ENCODE assay signal across 21 mouse cellular contexts in genomic region chr7:75282951-75283350, GRCm38 (mm10). TPM values are rescaled to one million over a fixed set of nuclear protein-coding genes. Genes with fewer than 3 reads are reported as not detected.
DNase-seq lines count a peak whose midpoint lies in the region; ATAC-seq and TF ChIP-seq lines count a peak whose summit lies in the region.
"Had no signal": no experiment of that assay in that cellular context is flagged by ENCODE, and none has a peak within 500 bp of the region (broad histone marks: within the 10 kb centered on the region; RNA-seq: fewer than 3 reads in every experiment).

No protein-coding gene starts in this region.

- H3K27ac ChIP-seq in hindbrain, embryonic 12.5 days: no peak overlapping the region
- H3K27ac ChIP-seq in kidney, embryonic 15.5 days: no peak overlapping the region
- no peak overlapping the region for H3K27ac ChIP-seq in forebrain, postnatal 0 days (ENCODE audit: low read depth, low read length)
- H3K27ac ChIP-seq: heart, adult 2 months; heart, embryonic 15.5 days; kidney, postnatal 0 days; stomach, embryonic 15.5 days had no signal

- H3K4me1 ChIP-seq in hindbrain, embryonic 12.5 days: 0 out of 2 replicates have a peak, but pooled peaks cover 5% of the 10 kb centered on the region
- 0 out of 2 replicates have a peak, but pooled peaks cover 11% of the 10 kb centered on the region for H3K4me1 ChIP-seq in kidney, embryonic 15.5 days
- 0 out of 2 replicates have a peak, but pooled peaks cover 4% of the 10 kb centered on the region for H3K4me1 ChIP-seq in forebrain, postnatal 0 days (ENCODE audit: insufficient read depth)
- H3K4me1 ChIP-seq: heart, embryonic 15.5 days had no signal

- H3K4me3 ChIP-seq in hindbrain, embryonic 12.5 days: no peak overlapping the region
- no peak overlapping the region for H3K4me3 ChIP-seq in kidney, embryonic 15.5 days (replicated peaks)
- no peak overlapping the region for H3K4me3 ChIP-seq in forebrain, postnatal 0 days (ENCODE audit: low read depth, low read length)
- H3K4me3 ChIP-seq: heart, adult 2 months; heart, embryonic 15.5 days; stomach, embryonic 15.5 days had no signal

- no peak for TF ChIP-seq CTCF in forebrain, postnatal 0 days (IDR thresholded peaks at IDR 0.05; ENCODE audit: low read depth)

- no peak overlapping the region for H3K9ac ChIP-seq in hindbrain, embryonic 12.5 days
- H3K9ac ChIP-seq in kidney, embryonic 15.5 days: no peak overlapping the region
- no peak overlapping the region for H3K9ac ChIP-seq in forebrain, postnatal 0 days
- H3K9ac ChIP-seq: heart, embryonic 15.5 days; stomach, embryonic 15.5 days had no signal

- no peaks in the 10 kb centered on the region for H3K27me3 ChIP-seq in hindbrain, embryonic 12.5 days
- H3K27me3 ChIP-seq in kidney, embryonic 15.5 days: no peaks in the 10 kb centered on the region
- H3K27me3 ChIP-seq in forebrain, postnatal 0 days (ENCODE audit: insufficient read depth, low read length): no peaks in the 10 kb centered on the region
- H3K27me3 ChIP-seq: heart, embryonic 15.5 days; stomach, embryonic 15.5 days had no signal

- peak; percentile 71 for DNase-seq in heart, adult 11 months
- DNase-seq in heart, adult 8-10 months (ENCODE audit: low spot score): no peak
- DNase-seq in right cerebral cortex, adult 18-20 months: peak; percentile 55
- no peak for DNase-seq in right cerebral cortex, postnatal 25 days
- peak; percentile 52 to 65 for DNase-seq in cerebellum, postnatal 10 days
- DNase-seq in forebrain, postnatal 0 days: no peak
- DNase-seq: gastrocnemius, postnatal 10 days; heart, adult 2 months; heart, postnatal 4 days; kidney, adult 11 months; left cerebral cortex, postnatal 4 days; liver; right cerebral cortex, postnatal 14 days had no signal

- no peaks in the 10 kb centered on the region for H3K9me3 ChIP-seq in hindbrain, embryonic 12.5 days (replicated peaks)
- H3K9me3 ChIP-seq in kidney, embryonic 15.5 days (replicated peaks): no peaks in the 10 kb centered on the region
- no peaks in the 10 kb centered on the region for H3K9me3 ChIP-seq in forebrain, postnatal 0 days (ENCODE audit: low read length)
- H3K9me3 ChIP-seq: heart, embryonic 15.5 days; stomach, embryonic 15.5 days had no signal

- WGBS in hindbrain, embryonic 12.5 days: 77% methylated on average over 3 of the region's 3 CpGs
- 69% methylated on average over 3 of the region's 3 CpGs for WGBS in kidney, embryonic 15.5 days
- 75% methylated on average over 3 of the region's 3 CpGs for WGBS in forebrain, postnatal 0 days

- ATAC-seq in hindbrain, embryonic 12.5 days (ENCODE audit: low FRiP score): no peak
- ATAC-seq in kidney, embryonic 15.5 days (replicated peaks; ENCODE audit: low FRiP score): no peak
- no peak for ATAC-seq in forebrain, postnatal 0 days
- ATAC-seq: hindbrain, embryonic 16.5 days; lung, postnatal 0 days had no signal

- no peak overlapping the region for H3K4me2 ChIP-seq in hindbrain, embryonic 12.5 days (replicated peaks)
- H3K4me2 ChIP-seq in kidney, embryonic 15.5 days: no peak overlapping the region
- no peak overlapping the region for H3K4me2 ChIP-seq in forebrain, postnatal 0 days (ENCODE audit: low read depth)
- H3K4me2 ChIP-seq: heart, embryonic 15.5 days; midbrain, embryonic 11.5 days; stomach, embryonic 15.5 days had no signal

- H3K36me3 ChIP-seq in hindbrain, embryonic 12.5 days: no peaks in the 10 kb centered on the region
- H3K36me3 ChIP-seq in kidney, embryonic 15.5 days: no peaks in the 10 kb centered on the region
- no peaks in the 10 kb centered on the region for H3K36me3 ChIP-seq in forebrain, postnatal 0 days (ENCODE audit: insufficient read depth)
- H3K36me3 ChIP-seq: heart, embryonic 15.5 days; stomach, embryonic 15.5 days had no signal

RNA-seq across cellular contexts. Expression of gene Sv2b, which starts 26.1 kb away (rescaled TPM):
- total RNA-seq in heart, adult 8-10 months (2022): 1 to 10 TPM in 1 of 4 experiments, under 1 TPM in 3; 0.38 to 1.3 (median 0.64) TPM
- 2.6 and 2.9 TPM in 2 replicates for polyA plus RNA-seq in hindbrain, embryonic 12.5 days (2016; fragmentation: Nextera tagmentation; extraction: Ambion mirVana)
- 0.92 and 1.2 TPM in 2 replicates for polyA plus RNA-seq in kidney, embryonic 15.5 days (2015; fragmentation: Nextera tagmentation; extraction: Ambion mirVana)
- 54.1 and 64.0 TPM in 2 replicates for total RNA-seq in forebrain, postnatal 0 days (2014; rRNA removed)
- 19.0 and 21.2 TPM in 2 replicates for polyA plus RNA-seq in forebrain, postnatal 0 days (2015; fragmentation: Nextera tagmentation; extraction: Ambion mirVana)

Comparison
In these comparisons a context has a peak if more than half of its experiments do, and no peak if none do; other contexts are left out.
1. DNase-seq: peak in heart, adult 11 months (single experiment), right cerebral cortex, adult 18-20 months (single experiment) and cerebellum, postnatal 10 days (2 of 2); none in heart, adult 8-10 months (single experiment), right cerebral cortex, postnatal 25 days (single experiment) and forebrain, postnatal 0 days (single experiment).